Mouse (Mus musculus): ENCODE data around the gene Nasp. TPM values are rescaled to one million over a fixed set of nuclear protein-coding genes. Genes with fewer than 3 reads are reported as not detected.

Gene Nasp
- polyA plus RNA-seq, 1 experiment, result 21.8 TPM

DNA sequence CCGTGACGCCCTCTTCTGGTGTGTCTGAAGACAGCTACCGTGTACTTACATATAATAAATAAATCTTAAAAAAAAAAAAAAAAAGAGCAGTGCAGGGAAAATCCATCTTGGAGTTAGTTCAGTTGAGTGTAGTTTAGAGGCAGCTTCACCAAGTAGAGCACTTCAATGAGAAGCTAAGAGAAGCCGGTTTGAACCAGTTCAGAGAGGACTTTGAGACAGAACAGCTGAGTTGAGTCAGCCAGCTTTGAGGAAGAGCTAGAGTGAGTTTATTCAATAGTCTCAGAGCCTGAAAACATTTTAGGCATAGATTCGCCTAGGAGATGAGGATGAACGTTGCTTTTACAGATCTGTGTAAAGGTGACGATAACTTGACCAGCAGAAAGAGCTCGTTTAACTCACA lies 31.9 kb downstream of the Nasp start:
- Histone ChIP-seq H3K4me3 (replicated peaks; ENCODE audit: insufficient read depth, low read depth, low read length) (no peak overlapping the region), H3K27ac (ENCODE audit: insufficient read depth, low read length) (no peak overlapping the region), H3K4me1 (ENCODE audit: control insufficient read depth, insufficient read depth, low read length) (peaks cover 4% of the 10 kb centered on the region; the same call in 1 of the 2 replicates), H3K27me3 (ENCODE audit: control insufficient read depth, insufficient read depth, low read length) (no peaks in the 10 kb centered on the region)
- TF ChIP-seq CTCF (IDR thresholded peaks at IDR 0.05; ENCODE audit: borderline replicate concordance, insufficient read depth, low read depth, low read length) (no peak), POLR2A (IDR thresholded peaks at IDR 0.05; ENCODE audit: borderline replicate concordance, insufficient read depth, low read length) (no peak)
- WGBS, result 84% methylated on average over 8 of the region's 8 CpGs
- no peak for DNase-seq

DNA sequence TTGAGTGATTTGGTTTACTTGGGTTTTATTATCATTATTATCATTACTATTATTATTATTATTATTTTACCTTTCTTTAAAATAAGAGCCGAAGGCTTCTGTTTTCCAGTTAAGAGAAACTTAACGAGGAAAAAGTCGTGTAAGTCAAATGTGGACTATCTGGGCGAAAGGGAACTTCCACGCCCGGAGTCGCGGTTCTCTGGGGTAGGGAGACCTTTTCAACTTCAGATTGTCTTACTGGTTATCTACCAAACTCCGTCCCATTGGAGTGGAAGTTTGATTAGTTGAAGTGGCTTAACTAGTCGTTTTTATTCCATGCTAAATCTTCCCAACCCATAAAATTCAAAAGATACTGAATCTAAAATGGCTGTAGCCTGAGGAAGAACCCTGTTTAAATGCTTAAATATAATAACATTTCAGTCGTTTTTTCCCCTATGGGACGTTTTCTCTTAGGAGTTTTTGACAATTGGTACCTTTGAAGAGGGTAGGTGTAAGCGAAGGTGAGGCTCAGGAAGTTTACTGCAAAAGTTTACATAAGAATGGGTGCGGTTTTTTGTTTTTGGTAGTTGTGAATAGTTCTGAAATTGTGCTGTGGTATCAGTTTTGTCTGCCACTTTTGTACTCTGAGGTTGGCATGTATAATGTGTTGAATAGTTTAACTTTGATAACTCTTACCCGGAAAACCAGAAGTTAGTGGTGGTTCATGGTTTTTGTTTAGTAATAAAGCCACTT lies 69.4 kb downstream of the Nasp start:
- Histone ChIP-seq H3K27ac (ENCODE audit: insufficient read depth, low read length) (no peak overlapping the region), H3K27me3 (ENCODE audit: control insufficient read depth, insufficient read depth, low read length) (no peaks in the 10 kb centered on the region), H3K4me1 (ENCODE audit: control insufficient read depth, insufficient read depth, low read length) (no peaks in the 10 kb centered on the region), H3K4me3 (replicated peaks; ENCODE audit: insufficient read depth, low read depth, low read length) (peak overlapping the region; percentile 80)
- TF ChIP-seq CTCF (IDR thresholded peaks at IDR 0.05; ENCODE audit: borderline replicate concordance, insufficient read depth, low read depth, low read length) (no peak), POLR2A (IDR thresholded peaks at IDR 0.05; ENCODE audit: borderline replicate concordance, insufficient read depth, low read length) (no peak)
- 4% methylated on average over 15 of the region's 15 CpGs for WGBS
- no peak for DNase-seq

DNA sequence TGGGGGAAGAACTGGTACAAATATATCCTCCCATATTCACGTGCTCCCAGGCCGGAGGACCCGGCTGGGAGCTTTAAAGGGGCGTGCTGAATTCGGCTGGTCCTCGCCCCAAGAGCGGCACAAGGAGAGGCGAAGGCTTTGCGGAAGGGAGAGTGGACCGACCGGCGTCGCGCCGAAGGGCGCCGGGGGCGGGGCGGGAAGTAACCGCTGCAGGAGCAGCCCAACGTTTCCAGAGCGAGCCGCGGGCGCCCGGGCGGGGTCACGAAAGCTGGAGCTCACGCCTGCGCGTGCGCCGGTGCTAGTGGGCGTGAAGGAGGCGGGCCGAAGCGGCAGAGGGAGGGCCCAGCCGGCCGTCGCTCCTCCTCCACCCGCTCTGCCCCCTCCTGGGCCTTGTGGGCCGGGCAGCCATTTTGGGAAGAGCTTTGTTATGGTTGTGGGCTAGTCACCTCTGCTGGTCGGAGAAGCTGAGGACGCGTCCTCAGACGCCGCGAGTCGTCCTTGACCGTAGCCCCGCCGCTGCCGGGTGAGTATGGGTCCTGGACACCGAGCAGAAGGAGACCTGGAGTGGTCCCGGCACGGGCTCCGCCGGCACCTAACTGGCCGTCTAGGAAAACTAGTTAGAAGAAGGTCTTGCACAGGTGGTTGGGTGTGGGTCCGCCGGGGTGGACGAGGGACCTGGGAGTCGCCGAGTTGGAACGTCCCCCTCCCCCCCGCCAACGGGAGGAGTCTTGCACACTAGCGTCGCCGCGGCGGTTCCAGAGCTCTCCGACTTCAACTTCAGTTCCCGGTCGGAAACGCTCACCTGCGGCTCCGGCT lies 70.2 kb downstream of the Nasp start, which contains the start of gene Gpbp1l1:
Gene Gpbp1l1 (plus strand): TSS at position 353 of the 816 bp plus-strand sequence.
- H3K27ac ChIP-seq (ENCODE audit: insufficient read depth, low read length), result peak within 1 kb of the TSS; percentile 78
- peak; percentile 98 for DNase-seq
- no peaks in the 10 kb centered on the region for H3K27me3 ChIP-seq (ENCODE audit: control insufficient read depth, insufficient read depth, low read length)
- H3K4me1 ChIP-seq (ENCODE audit: control insufficient read depth, insufficient read depth, low read length), result no peaks in the 10 kb centered on the region
- TF ChIP-seq CTCF (IDR thresholded peaks at IDR 0.05; ENCODE audit: borderline replicate concordance, insufficient read depth, low read depth, low read length), result no peak
- TF ChIP-seq POLR2A (IDR thresholded peaks at IDR 0.05; ENCODE audit: borderline replicate concordance, insufficient read depth, low read length), result peak; percentile 79; the same call in 1 of the 2 replicates
- under 1% methylated on average over 78 of the region's 78 CpGs for WGBS
- peak within 1 kb of the TSS; percentile 80 for H3K4me3 ChIP-seq (replicated peaks; ENCODE audit: insufficient read depth, low read depth, low read length)

DNA sequence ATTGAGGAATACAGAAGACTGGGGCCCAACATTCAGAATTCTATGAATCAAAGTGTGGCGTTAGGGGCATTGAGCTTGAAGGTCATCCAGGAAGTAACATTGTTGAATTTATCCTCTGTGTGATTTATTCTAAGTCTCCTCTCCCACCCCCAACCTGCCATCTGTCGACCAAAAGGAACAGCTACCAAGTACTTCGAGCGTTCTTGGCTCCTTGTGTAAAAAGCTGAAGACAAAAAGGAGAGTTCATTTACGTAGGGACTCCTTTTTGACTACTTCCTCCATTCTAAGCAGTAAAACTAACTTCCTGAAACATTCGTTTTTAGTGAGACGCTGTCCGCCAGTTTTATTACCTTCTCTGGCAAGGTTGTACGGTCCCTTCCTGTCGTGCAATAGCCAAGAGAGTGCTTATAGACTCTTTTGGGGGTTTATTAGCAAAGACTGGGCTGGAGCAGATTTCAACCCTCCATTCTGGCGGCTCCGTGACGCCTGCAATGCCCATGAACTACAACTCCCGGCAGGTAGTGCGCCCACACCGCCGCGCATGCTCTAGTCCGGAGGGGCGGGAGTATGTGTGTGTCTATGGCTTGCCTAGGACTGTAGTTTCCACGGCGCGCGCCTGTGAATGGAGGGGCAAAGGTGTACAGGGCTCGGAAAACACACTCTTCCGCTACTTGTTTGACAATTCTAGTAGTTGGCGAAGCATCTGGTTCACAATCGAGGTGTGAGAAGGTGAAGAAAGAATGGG lies 71.0 kb downstream of the Nasp start:
- WGBS, result under 1% methylated on average over 28 of the region's 28 CpGs
- H3K4me3 ChIP-seq (replicated peaks; ENCODE audit: insufficient read depth, low read depth, low read length), result peak overlapping the region; percentile 80
- TF ChIP-seq POLR2A (IDR thresholded peaks at IDR 0.05; ENCODE audit: borderline replicate concordance, insufficient read depth, low read length), result peak; percentile 92
- TF ChIP-seq CTCF (IDR thresholded peaks at IDR 0.05; ENCODE audit: borderline replicate concordance, insufficient read depth, low read depth, low read length), result no peak

DNA sequence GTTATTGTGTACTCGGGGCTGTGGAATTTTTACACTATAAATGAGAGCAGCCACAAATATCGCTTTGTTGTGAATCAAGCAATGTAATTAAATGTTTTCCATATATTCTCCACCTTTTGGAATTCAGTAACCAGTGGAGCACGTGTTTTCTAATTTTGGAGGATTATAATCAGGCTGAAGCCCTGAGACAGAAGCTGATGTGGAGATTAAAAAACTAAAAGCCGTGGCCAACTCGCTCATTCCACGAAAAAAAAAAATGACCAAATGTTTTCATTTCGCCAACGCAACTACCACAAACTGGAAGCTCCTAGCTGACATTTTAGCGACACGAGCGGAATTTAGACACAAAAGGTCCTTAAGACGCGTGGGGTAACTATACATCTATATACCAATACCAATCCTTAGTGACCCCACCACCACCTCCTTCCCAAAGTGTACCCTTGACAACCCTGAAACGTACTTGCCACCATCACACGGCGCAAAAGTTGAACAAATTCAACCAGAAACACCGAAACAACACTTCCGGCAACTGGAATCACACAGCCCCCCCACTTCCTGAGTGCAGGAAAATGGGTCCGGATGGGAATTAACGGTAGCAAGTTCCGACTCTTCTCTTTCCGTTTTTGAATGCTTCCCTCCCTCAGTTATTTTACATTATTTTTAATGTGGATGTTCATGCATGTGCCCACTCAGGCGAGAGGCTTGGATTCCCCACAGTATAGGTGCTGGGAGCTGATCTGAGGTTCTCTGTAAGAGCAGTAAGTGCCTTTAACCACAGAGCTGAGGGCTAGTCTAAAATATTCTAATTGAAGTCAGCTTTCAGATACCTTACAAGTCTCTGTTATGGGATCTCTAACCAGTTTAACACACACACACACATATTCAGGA lies 72.1 kb downstream of the Nasp start, which contains the start of gene Tmem69:
Gene Tmem69 (minus strand): TSS at position 524 of the 888 bp plus-strand sequence.
- Histone ChIP-seq H3K27ac (ENCODE audit: insufficient read depth, low read length) (peak within 1 kb of the TSS; percentile 88), H3K4me1 (ENCODE audit: control insufficient read depth, insufficient read depth, low read length) (no peaks in the 10 kb centered on the region), H3K4me3 (replicated peaks; ENCODE audit: insufficient read depth, low read depth, low read length) (peak within 1 kb of the TSS; percentile 91), H3K27me3 (ENCODE audit: control insufficient read depth, insufficient read depth, low read length) (no peaks in the 10 kb centered on the region)
- TF ChIP-seq POLR2A (IDR thresholded peaks at IDR 0.05; ENCODE audit: borderline replicate concordance, insufficient read depth, low read length) (peak; percentile 64; the same call in 1 of the 2 replicates), CTCF (IDR thresholded peaks at IDR 0.05; ENCODE audit: borderline replicate concordance, insufficient read depth, low read depth, low read length) (no peak)
- WGBS, result 3% methylated on average over 23 of the region's 23 CpGs
- DNase-seq, result peak; percentile 82 to 83

More for the DNA sequence above, 71.0 kb downstream of the Nasp start:
- peak overlapping the region; percentile 58 for H3K27ac ChIP-seq (ENCODE audit: insufficient read depth, low read length)
- H3K4me1 ChIP-seq (ENCODE audit: control insufficient read depth, insufficient read depth, low read length), result no peaks in the 10 kb centered on the region
- no peaks in the 10 kb centered on the region for H3K27me3 ChIP-seq (ENCODE audit: control insufficient read depth, insufficient read depth, low read length)
- peak; percentile 95 to 96 for DNase-seq

DNA sequence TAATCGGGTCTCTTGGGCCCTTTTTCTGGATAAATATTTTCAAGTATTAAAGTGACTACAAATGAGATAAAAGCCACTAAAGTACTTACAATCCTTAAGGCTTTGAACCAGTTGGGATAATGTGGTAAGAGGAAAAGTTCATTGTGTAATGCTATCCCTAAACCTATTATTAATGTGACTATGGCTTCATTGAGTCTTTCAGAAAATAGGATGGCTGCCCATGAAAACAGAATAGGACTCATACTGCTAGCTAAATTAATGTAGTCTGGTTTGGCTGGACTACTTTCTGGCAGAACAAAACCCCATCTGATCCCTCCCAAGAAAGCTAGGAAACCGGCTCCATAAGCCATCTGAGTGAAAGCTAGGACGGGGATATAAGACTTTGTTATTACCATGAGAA lies 74.7 kb downstream of the Nasp start:
- no peaks in the 10 kb centered on the region for H3K27me3 ChIP-seq (ENCODE audit: control insufficient read depth, insufficient read depth, low read length)
- H3K27ac ChIP-seq (ENCODE audit: insufficient read depth, low read length), result no peak overlapping the region
- H3K4me3 ChIP-seq (replicated peaks; ENCODE audit: insufficient read depth, low read depth, low read length), result no peak overlapping the region
- 80% methylated on average over 3 of the region's 3 CpGs for WGBS
- H3K4me1 ChIP-seq (ENCODE audit: control insufficient read depth, insufficient read depth, low read length), result no peaks in the 10 kb centered on the region
- TF ChIP-seq POLR2A (IDR thresholded peaks at IDR 0.05; ENCODE audit: borderline replicate concordance, insufficient read depth, low read length), result no peak
- TF ChIP-seq CTCF (IDR thresholded peaks at IDR 0.05; ENCODE audit: borderline replicate concordance, insufficient read depth, low read depth, low read length), result no peak
- no peak for DNase-seq

Other genes with a start within 250 kb of the Nasp start
- gene Mast2, start 163.8 kb downstream of the Nasp start, polyA plus RNA-seq (2012; rRNA removed), result 79.2 and 82.6 TPM in 2 replicates
- 7.5 and 7.6 TPM in 2 replicates for gene Ipp, start 120.4 kb downstream of the Nasp start, polyA plus RNA-seq (2012; rRNA removed)
- gene Tmem69, start 72.0 kb downstream of the Nasp start, polyA plus RNA-seq (2012; rRNA removed), result 8.6 and 10.5 TPM in 2 replicates
- gene Gpbp1l1, start 70.3 kb downstream of the Nasp start, polyA plus RNA-seq (2012; rRNA removed), result 41.3 and 43.3 TPM in 2 replicates
- 5.9 and 6.6 TPM in 2 replicates for gene Ccdc17, start 31.3 kb downstream of the Nasp start, polyA plus RNA-seq (2012; rRNA removed)
- 526 and 550 TPM in 2 replicates for gene Akr1a1, start 23.7 kb upstream of the Nasp start, polyA plus RNA-seq (2012; rRNA removed)
- 233 and 250 TPM in 2 replicates for gene Prdx1, start 57.6 kb upstream of the Nasp start, polyA plus RNA-seq (2012; rRNA removed)
- gene Mmachc, start 80.5 kb upstream of the Nasp start, polyA plus RNA-seq (2012; rRNA removed), result 19.2 and 19.8 TPM in 2 replicates
- gene Ccdc163, start 80.6 kb upstream of the Nasp start, polyA plus RNA-seq (2012; rRNA removed), result 29.5 and 34.9 TPM in 2 replicates
- gene Tesk2, start 93.0 kb upstream of the Nasp start, polyA plus RNA-seq (2012; rRNA removed), result 10.0 and 11.2 TPM in 2 replicates
- gene Toe1, start 179.7 kb upstream of the Nasp start, polyA plus RNA-seq (2012; rRNA removed), result 29.9 and 30.0 TPM in 2 replicates
- 10.0 and 14.6 TPM in 2 replicates for gene Mutyh, start 179.8 kb upstream of the Nasp start, polyA plus RNA-seq (2012; rRNA removed)
- 1.7 and 2.1 TPM in 2 replicates for gene Hpdl, start 193.8 kb upstream of the Nasp start, polyA plus RNA-seq (2012; rRNA removed)
- gene Zswim5, start 249.4 kb upstream of the Nasp start, polyA plus RNA-seq (2012; rRNA removed), result 10.2 TPM in 2 replicates

Measured in cerebellum, adult 2 months (tissue).